Mouse (Mus musculus): Measurements from ENCODE around the gene Tmem88. TPM values are rescaled to one million over a fixed set of nuclear protein-coding genes. Genes with fewer than 3 reads are reported as not detected.

Tmem88 gene
- total and polyA plus RNA-seq, 2 experiments from 2014 or later = 33.0 to 62.5 TPM

- ATAC-seq (ENCODE audit: insufficient read depth, low read depth) = no peak
Measured at GRCm38 (mm10) chr11:69388680-69389079, 9.4 kb downstream of the Tmem88 start.

GRCm38 (mm10) chr11:69386758-69387157 lies 11.3 kb downstream of the Tmem88 start:
- Histone ChIP-seq H3K9ac (replicated peaks; ENCODE audit: low read depth, low read length) (no peak overlapping the region), H3K36me3 (replicated peaks; ENCODE audit: control insufficient read depth, insufficient read depth, low read length) (no peaks in the 10 kb centered on the region), H3K4me3 (ENCODE audit: low read depth, low read length) (no peak overlapping the region), H3K27me3 (ENCODE audit: control insufficient read depth, insufficient read depth, low read length) (no peaks in the 10 kb centered on the region), H3K4me2 (ENCODE audit: low read depth, low read length) (no peak overlapping the region), H3K27ac (ENCODE audit: low read depth) (no peak overlapping the region), H3K9me3 (replicated peaks; ENCODE audit: control insufficient read depth, low read length) (no peaks in the 10 kb centered on the region), H3K4me1 (ENCODE audit: control insufficient read depth, insufficient read depth) (0 out of 2 replicates have a peak, but pooled peaks cover 7% of the 10 kb centered on the region)
- WGBS = 67% methylated on average over 7 of the region's 7 CpGs
- TF ChIP-seq EP300 (IDR thresholded peaks at IDR 0.05; ENCODE audit: low read depth) (no peak), CTCF (IDR thresholded peaks at IDR 0.05; ENCODE audit: low read depth) (no peak)
- DNase-seq (ENCODE audit: low spot score) (no peak), ATAC-seq (ENCODE audit: insufficient read depth, low read depth) (no peak)

More at GRCm38 (mm10) chr11:69388680-69389079, 9.4 kb downstream of the Tmem88 start:
- DNase-seq (ENCODE audit: low spot score) = no peak
- no peaks in the 10 kb centered on the region for H3K27me3 ChIP-seq (ENCODE audit: control insufficient read depth, insufficient read depth, low read length)
- WGBS = 94% methylated on average over 4 of the region's 4 CpGs
- H3K36me3 ChIP-seq (replicated peaks; ENCODE audit: control insufficient read depth, insufficient read depth, low read length) = no peaks in the 10 kb centered on the region
- no peak overlapping the region for H3K9ac ChIP-seq (replicated peaks; ENCODE audit: low read depth, low read length)
- no peak for TF ChIP-seq EP300 (IDR thresholded peaks at IDR 0.05; ENCODE audit: low read depth)
- TF ChIP-seq CTCF (IDR thresholded peaks at IDR 0.05; ENCODE audit: low read depth) = no peak
- no peaks in the 10 kb centered on the region for H3K9me3 ChIP-seq (replicated peaks; ENCODE audit: control insufficient read depth, low read length)
- H3K27ac ChIP-seq (ENCODE audit: low read depth) = no peak overlapping the region
- H3K4me3 ChIP-seq (ENCODE audit: low read depth, low read length) = no peak overlapping the region
- no peak overlapping the region for H3K4me2 ChIP-seq (ENCODE audit: low read depth, low read length)
- H3K4me1 ChIP-seq (ENCODE audit: control insufficient read depth, insufficient read depth) = no peaks in the 10 kb centered on the region

GRCm38 (mm10) chr11:69384979-69385378 lies 13.1 kb downstream of the Tmem88 start:
- Histone ChIP-seq H3K9me3 (replicated peaks; ENCODE audit: control insufficient read depth, low read length) (no peaks in the 10 kb centered on the region), H3K4me1 (ENCODE audit: control insufficient read depth, insufficient read depth) (0 out of 2 replicates have a peak, but pooled peaks cover 7% of the 10 kb centered on the region), H3K4me2 (ENCODE audit: low read depth, low read length) (no peak overlapping the region), H3K9ac (replicated peaks; ENCODE audit: low read depth, low read length) (no peak overlapping the region), H3K4me3 (ENCODE audit: low read depth, low read length) (no peak overlapping the region), H3K27me3 (ENCODE audit: control insufficient read depth, insufficient read depth, low read length) (no peaks in the 10 kb centered on the region), H3K27ac (ENCODE audit: low read depth) (no peak overlapping the region), H3K36me3 (replicated peaks; ENCODE audit: control insufficient read depth, insufficient read depth, low read length) (no peaks in the 10 kb centered on the region)
- TF ChIP-seq CTCF (IDR thresholded peaks at IDR 0.05; ENCODE audit: low read depth) (no peak), EP300 (IDR thresholded peaks at IDR 0.05; ENCODE audit: low read depth) (no peak)
- 69% methylated on average over 6 of the region's 6 CpGs for WGBS
- no peak for ATAC-seq (ENCODE audit: insufficient read depth, low read depth)
- DNase-seq (ENCODE audit: low spot score) = no peak

GRCm38 (mm10) chr11:69382478-69383105 lies 15.4 kb downstream of the Tmem88 start:
- Histone ChIP-seq H3K4me3 (ENCODE audit: low read depth, low read length) (no peak overlapping the region), H3K9ac (replicated peaks; ENCODE audit: low read depth, low read length) (no peak overlapping the region; the same call in 1 of the 2 replicates), H3K9me3 (replicated peaks; ENCODE audit: control insufficient read depth, low read length) (no peaks in the 10 kb centered on the region), H3K36me3 (replicated peaks; ENCODE audit: control insufficient read depth, insufficient read depth, low read length) (no peaks in the 10 kb centered on the region), H3K4me1 (ENCODE audit: control insufficient read depth, insufficient read depth) (0 out of 2 replicates have a peak, but pooled peaks cover 7% of the 10 kb centered on the region), H3K27ac (ENCODE audit: low read depth) (no peak overlapping the region), H3K27me3 (ENCODE audit: control insufficient read depth, insufficient read depth, low read length) (no peaks in the 10 kb centered on the region), H3K4me2 (ENCODE audit: low read depth, low read length) (no peak overlapping the region)
- TF ChIP-seq CTCF (IDR thresholded peaks at IDR 0.05; ENCODE audit: low read depth) (no peak), EP300 (IDR thresholded peaks at IDR 0.05; ENCODE audit: low read depth) (no peak)
- ATAC-seq (ENCODE audit: insufficient read depth, low read depth) (no peak; the same call in 1 of the 2 replicates), DNase-seq (ENCODE audit: low spot score) (no peak)
- WGBS = 52% methylated on average over 10 of the region's 10 CpGs

- ATAC-seq (ENCODE audit: insufficient read depth, low read depth) = no peak
- Histone ChIP-seq H3K9me3 (replicated peaks; ENCODE audit: control insufficient read depth, low read length) (no peaks in the 10 kb centered on the region), H3K4me2 (ENCODE audit: low read depth, low read length) (no peak overlapping the region), H3K9ac (replicated peaks; ENCODE audit: low read depth, low read length) (no peak overlapping the region), H3K27ac (ENCODE audit: low read depth) (no peak overlapping the region), H3K4me3 (ENCODE audit: low read depth, low read length) (no peak overlapping the region), H3K4me1 (ENCODE audit: control insufficient read depth, insufficient read depth) (0 out of 2 replicates have a peak, but pooled peaks cover 7% of the 10 kb centered on the region), H3K36me3 (replicated peaks; ENCODE audit: control insufficient read depth, insufficient read depth, low read length) (no peaks in the 10 kb centered on the region), H3K27me3 (ENCODE audit: control insufficient read depth, insufficient read depth, low read length) (no peaks in the 10 kb centered on the region)
- 46% methylated on average over 6 of the region's 6 CpGs for WGBS
- no peak for DNase-seq (ENCODE audit: low spot score)
- TF ChIP-seq EP300 (IDR thresholded peaks at IDR 0.05; ENCODE audit: low read depth) = no peak
- TF ChIP-seq CTCF (IDR thresholded peaks at IDR 0.05; ENCODE audit: low read depth) = no peak
Measured at GRCm38 (mm10) chr11:69381356-69381755, 16.7 kb downstream of the Tmem88 start.

GRCm38 (mm10) chr11:69379600-69379999 lies 18.4 kb downstream of the Tmem88 start:
- ATAC-seq (ENCODE audit: insufficient read depth, low read depth) (no peak), DNase-seq (ENCODE audit: low spot score) (no peak)
- Histone ChIP-seq H3K9me3 (replicated peaks; ENCODE audit: control insufficient read depth, low read length) (no peaks in the 10 kb centered on the region), H3K27me3 (ENCODE audit: control insufficient read depth, insufficient read depth, low read length) (no peaks in the 10 kb centered on the region), H3K36me3 (replicated peaks; ENCODE audit: control insufficient read depth, insufficient read depth, low read length) (no peaks in the 10 kb centered on the region), H3K4me1 (ENCODE audit: control insufficient read depth, insufficient read depth) (0 out of 2 replicates have a peak, but pooled peaks cover 7% of the 10 kb centered on the region), H3K4me3 (ENCODE audit: low read depth, low read length) (no peak overlapping the region), H3K9ac (replicated peaks; ENCODE audit: low read depth, low read length) (no peak overlapping the region), H3K27ac (ENCODE audit: low read depth) (no peak overlapping the region), H3K4me2 (ENCODE audit: low read depth, low read length) (no peak overlapping the region)
- WGBS = 67% methylated on average over 3 of the region's 3 CpGs
- TF ChIP-seq CTCF (IDR thresholded peaks at IDR 0.05; ENCODE audit: low read depth) = no peak
- TF ChIP-seq EP300 (IDR thresholded peaks at IDR 0.05; ENCODE audit: low read depth) = no peak
